Mouse (Mus musculus) spleen, adult 2 months (tissue): ENCODE measurements around the gene Pex6. TPM values are rescaled to one million over a fixed set of nuclear protein-coding genes. Genes with fewer than 3 reads are reported as not detected.
A peak's percentile ranks its signal among the peaks of the same experiment; 100 is the strongest.

ENCODE experiments used
- DNase-seq, 2 experiments: peaks; one replicate each; pipeline versions ENCODE4 v3.0.0 to v3.0.0-alpha.2; 2012 to 2021; ENCODE audit warnings: low spot score in 2 of 2, low read depth in 1 of 2
- H3K27ac ChIP-seq: fragments of 200-500 bp; 2 replicates; pipeline ENCODE4 v1.5.1; 2012; ENCODE audit warnings: low read length, inconsistent platforms; ENCODE audit not compliant: insufficient read depth
- H3K27me3 ChIP-seq: fragments of 200-500 bp; 2 replicates; pipeline ENCODE4 v1.6.1; 2012; ENCODE audit warnings: mild to moderate bottlenecking, moderate library complexity, low read length, inconsistent platforms; ENCODE audit not compliant: control insufficient read depth, insufficient read depth
- H3K36me3 ChIP-seq: fragments of 200-500 bp; 2 replicates; pipeline ENCODE4 v1.6.1; 2012; ENCODE audit warnings: mild to moderate bottlenecking, low read length, inconsistent platforms; ENCODE audit not compliant: control insufficient read depth, insufficient read depth
- H3K4me1 ChIP-seq: fragments of 200-500 bp; 2 replicates; pipeline ENCODE4 v1.6.1; 2011; ENCODE audit warnings: inconsistent platforms; ENCODE audit not compliant: control insufficient read depth, insufficient read depth, insufficient read length
- H3K4me3 ChIP-seq: fragments of 200-500 bp; 2 replicates; pipeline ENCODE4 v1.5.1; 2011; ENCODE audit warnings: mild to moderate bottlenecking, inconsistent platforms; ENCODE audit not compliant: insufficient read depth, insufficient read length; ENCODE audit errors: extremely low read depth
- CTCF ChIP-seq: fragments of 200-500 bp; IDR thresholded peaks from 2 replicates; pipeline ENCODE4 v1.5.1; 2011; ENCODE audit warnings: mild to moderate bottlenecking, inconsistent platforms; ENCODE audit not compliant: insufficient read depth, insufficient read length, insufficient replicate concordance; ENCODE audit errors: extremely low read depth
- POLR2A ChIP-seq: fragments of 200-500 bp; IDR thresholded peaks from 2 replicates; pipeline ENCODE4 v1.6.1; 2011; ENCODE audit warnings: low read depth, low read length, inconsistent platforms
- WGBS: fragments of 180-500 bp; shearing (Covaris S2); methylation state at CpG from one replicate; pipeline ENCODE4 v1.1.7; 2018; 5-methylcytosine and 5-hydroxymethylcytosine counted together
- polyA plus RNA-seq: library from polyadenylated mRNA; depleted of rRNA; stranded (reverse); fragments of >200 nt; gene quantifications from 2 replicates; pipeline ENCODE4 v1.2.3, GENCODE M21; 2012; rRNA removed

Pex6 gene
- polyA plus RNA-seq, 1 experiment: 44.9 TPM

GRCm38 (mm10) chr17:46772038-46772403 lies 60.8 kb downstream of the Pex6 start:
- H3K36me3 ChIP-seq: peaks cover 13% of the 10 kb centered on the region
- H3K4me1 ChIP-seq: no peaks in the 10 kb centered on the region
- 8% methylated on average over 5 of the region's 5 CpGs for WGBS
- no peak for DNase-seq
- H3K27ac ChIP-seq: peak overlapping the region; percentile 13; the same call in 1 of the 2 replicates
- peak overlapping the region; percentile 91 for H3K4me3 ChIP-seq
- no peaks in the 10 kb centered on the region for H3K27me3 ChIP-seq
- no peak for TF ChIP-seq POLR2A
- no peak for TF ChIP-seq CTCF

- peak within 1 kb of the TSS; percentile 73 for H3K27ac ChIP-seq
- peaks cover 15% of the 10 kb centered on the region for H3K36me3 ChIP-seq
- H3K27me3 ChIP-seq: no peaks in the 10 kb centered on the region
- WGBS: under 1% methylated on average over 50 of the region's 50 CpGs
- H3K4me3 ChIP-seq: peak within 1 kb of the TSS; percentile 91
- TF ChIP-seq CTCF: no peak
- peak; percentile 79 for TF ChIP-seq POLR2A
- H3K4me1 ChIP-seq: no peaks in the 10 kb centered on the region
- peak; percentile 69 to 74 for DNase-seq
Measured at GRCm38 (mm10) chr17:46772404-46773277, 61.4 kb downstream of the Pex6 start, which contains the start of gene 2310039H08Rik. Gene 2310039H08Rik, plus strand, starts transcription at chr17:46772635.

- DNase-seq: no peak
- no peak for TF ChIP-seq POLR2A
- TF ChIP-seq CTCF: no peak
- H3K4me1 ChIP-seq: no peaks in the 10 kb centered on the region
- WGBS: 11% methylated on average over 20 of the region's 20 CpGs
- peaks cover 22% of the 10 kb centered on the region for H3K36me3 ChIP-seq
- H3K27ac ChIP-seq: peak overlapping the region; percentile 73
- peak overlapping the region; percentile 91 for H3K4me3 ChIP-seq
- no peaks in the 10 kb centered on the region for H3K27me3 ChIP-seq
Measured at GRCm38 (mm10) chr17:46773278-46774130, 62.2 kb downstream of the Pex6 start.

GRCm38 (mm10) chr17:46774131-46774472 lies 62.8 kb downstream of the Pex6 start:
- H3K27ac ChIP-seq: no peak overlapping the region
- H3K36me3 ChIP-seq: peaks cover 25% of the 10 kb centered on the region
- DNase-seq: no peak
- TF ChIP-seq POLR2A (no peak), CTCF (no peak)
- 68% methylated on average over 2 of the region's 2 CpGs for WGBS
- no peaks in the 10 kb centered on the region for H3K27me3 ChIP-seq
- H3K4me1 ChIP-seq: no peaks in the 10 kb centered on the region
- H3K4me3 ChIP-seq: no peak overlapping the region

- H3K4me1 ChIP-seq: no peaks in the 10 kb centered on the region
- no peak overlapping the region for H3K27ac ChIP-seq
- no peaks in the 10 kb centered on the region for H3K27me3 ChIP-seq
- peaks cover 32% of the 10 kb centered on the region for H3K36me3 ChIP-seq
- TF ChIP-seq POLR2A: no peak
- no peak for TF ChIP-seq CTCF
- no peak for DNase-seq
- WGBS: 95% methylated on average over 9 of the region's 9 CpGs
- no peak overlapping the region for H3K4me3 ChIP-seq
Measured at GRCm38 (mm10) chr17:46775070-46775469, 63.8 kb downstream of the Pex6 start.

Other genes with a start within 250 kb of the Pex6 start
- gene Ttbk1, start 223.8 kb upstream of the Pex6 start, polyA plus RNA-seq: 0.82 and 0.89 TPM in 2 replicates
- gene Dnph1, start 214.8 kb upstream of the Pex6 start, polyA plus RNA-seq: 2.3 and 3.6 TPM in 2 replicates
- 16.2 and 19.4 TPM in 2 replicates for gene Cul9, start 165.1 kb upstream of the Pex6 start, polyA plus RNA-seq
- 146 and 226 TPM in 2 replicates for gene Srf, start 155.3 kb upstream of the Pex6 start, polyA plus RNA-seq
- gene Ptk7, start 82.0 kb upstream of the Pex6 start, polyA plus RNA-seq: 8.5 and 11.1 TPM in 2 replicates
- 14.2 and 14.6 TPM in 2 replicates for gene Klc4, start 65.4 kb upstream of the Pex6 start, polyA plus RNA-seq
- gene Mrpl2, start 65.2 kb upstream of the Pex6 start, polyA plus RNA-seq: 48.3 and 49.8 TPM in 2 replicates
- gene Cul7, start 61.1 kb upstream of the Pex6 start, polyA plus RNA-seq: 19.0 and 21.5 TPM in 2 replicates
- gene Rrp36, start 37.1 kb upstream of the Pex6 start, polyA plus RNA-seq: 25.8 and 32.8 TPM in 2 replicates
- 30.2 and 34.6 TPM in 2 replicates for gene Mea1, start 32.7 kb upstream of the Pex6 start, polyA plus RNA-seq
- 57.5 and 69.2 TPM in 2 replicates for gene Klhdc3, start 30.5 kb upstream of the Pex6 start, polyA plus RNA-seq
- gene Ppp2r5d, start 6.4 kb upstream of the Pex6 start, polyA plus RNA-seq: 28.8 and 34.2 TPM in 2 replicates
- gene Gnmt, start 17.7 kb downstream of the Pex6 start, polyA plus RNA-seq: 6.4 and 8.1 TPM in 2 replicates
- gene Cnpy3, start 40.8 kb downstream of the Pex6 start, polyA plus RNA-seq: 55.6 and 62.8 TPM in 2 replicates
- 0.08 and 0.20 TPM in 2 replicates for gene Ptcra, start 52.2 kb downstream of the Pex6 start, polyA plus RNA-seq
- gene 2310039H08Rik, start 61.2 kb downstream of the Pex6 start, polyA plus RNA-seq: 37.3 and 73.8 TPM in 2 replicates
- 13.7 and 14.0 TPM in 2 replicates for gene Rpl7l1, start 71.2 kb downstream of the Pex6 start, polyA plus RNA-seq
- gene Bicral, start 147.0 kb downstream of the Pex6 start, polyA plus RNA-seq: 14.4 and 14.5 TPM in 2 replicates
- gene Tbcc, start 179.2 kb downstream of the Pex6 start, polyA plus RNA-seq: 17.2 and 21.3 TPM in 2 replicates
- gene Prph2, start 199.0 kb downstream of the Pex6 start, polyA plus RNA-seq: not detected in 2 replicates